Mouse (Mus musculus): Measurements from ENCODE around the gene Slc29a1. TPM values are rescaled to one million over a fixed set of nuclear protein-coding genes. Genes with fewer than 3 reads are reported as not detected.

The Slc29a1 gene
- total RNA-seq, 2 experiments from 2014 or later, result 21.1 to 23.0 TPM

GRCm38 (mm10) chr17:45602984-45603383 is 3.6 kb upstream of the Slc29a1 start:
- Histone ChIP-seq H3K4me3 (no peak overlapping the region), H3K27ac (no peak overlapping the region)
- TF ChIP-seq CTCF (conservative IDR thresholded peaks at IDR 0.05), result no peak
- no peak for DNase-seq (ENCODE audit: low spot score in 2 of 2)

GRCm38 (mm10) chr17:45601877-45602304 is 2.5 kb upstream of the Slc29a1 start, which contains the start of gene Mymx:
Gene Mymx (minus strand): TSS chr17:45602102.
- Histone ChIP-seq H3K4me3 (no peak within 1 kb of the TSS), H3K27ac (no peak within 1 kb of the TSS)
- DNase-seq (ENCODE audit: low spot score in 2 of 2), result no peak
- no peak for TF ChIP-seq CTCF (conservative IDR thresholded peaks at IDR 0.05)

GRCm38 (mm10) chr17:45601325-45601724 is 1.9 kb upstream of the Slc29a1 start:
- H3K27ac ChIP-seq, result no peak overlapping the region
- no peak overlapping the region for H3K4me3 ChIP-seq
- TF ChIP-seq CTCF (conservative IDR thresholded peaks at IDR 0.05), result no peak
- DNase-seq (ENCODE audit: low spot score in 2 of 2), result no peak

- H3K4me3 ChIP-seq, result no peak overlapping the region
- TF ChIP-seq CTCF (conservative IDR thresholded peaks at IDR 0.05), result no peak
- no peak overlapping the region for H3K27ac ChIP-seq
- DNase-seq (ENCODE audit: low spot score in 2 of 2), result no peak
Observed at GRCm38 (mm10) chr17:45600267-45600666, 861 bp upstream of the Slc29a1 start.

GRCm38 (mm10) chr17:45598891-45599290 is 515 bp downstream of the Slc29a1 start:
- no peak for TF ChIP-seq CTCF (conservative IDR thresholded peaks at IDR 0.05)
- no peak overlapping the region for H3K4me3 ChIP-seq
- DNase-seq (ENCODE audit: low spot score in 2 of 2), result no peak
- H3K27ac ChIP-seq, result no peak overlapping the region

- no peak for TF ChIP-seq CTCF (conservative IDR thresholded peaks at IDR 0.05)
- DNase-seq (ENCODE audit: low spot score in 2 of 2), result no peak
- no peak overlapping the region for H3K4me3 ChIP-seq
- H3K27ac ChIP-seq, result no peak overlapping the region
Observed at GRCm38 (mm10) chr17:45598376-45598775, 1.0 kb downstream of the Slc29a1 start.

- Histone ChIP-seq H3K4me3 (no peak overlapping the region), H3K27ac (no peak overlapping the region)
- no peak for TF ChIP-seq CTCF (conservative IDR thresholded peaks at IDR 0.05)
- DNase-seq (ENCODE audit: low spot score in 2 of 2), result no peak
Observed at GRCm38 (mm10) chr17:45597787-45598186, 1.6 kb downstream of the Slc29a1 start.

- H3K4me3 ChIP-seq, result no peak overlapping the region
- TF ChIP-seq CTCF (conservative IDR thresholded peaks at IDR 0.05), result peak; percentile 81
- DNase-seq (ENCODE audit: low spot score in 2 of 2), result peak; percentile 44 to 58
- peak overlapping the region; percentile 59; the same call in 1 of the 2 replicates for H3K27ac ChIP-seq
Observed at GRCm38 (mm10) chr17:45596631-45597396, 2.6 kb downstream of the Slc29a1 start.

- Histone ChIP-seq H3K27ac (peak overlapping the region; percentile 49; the same call in 1 of the 2 replicates), H3K4me3 (peak overlapping the region; percentile 69)
- TF ChIP-seq CTCF (conservative IDR thresholded peaks at IDR 0.05), result no peak
- no peak for DNase-seq (ENCODE audit: low spot score in 2 of 2)
Observed at GRCm38 (mm10) chr17:45595736-45596390, 3.5 kb downstream of the Slc29a1 start.

GRCm38 (mm10) chr17:45594881-45595735 is 4.3 kb downstream of the Slc29a1 start:
- Histone ChIP-seq H3K4me3 (peak overlapping the region; percentile 69), H3K27ac (peak overlapping the region; percentile 49; the same call in 1 of the 2 replicates)
- no peak for DNase-seq (ENCODE audit: low spot score in 2 of 2)
- TF ChIP-seq CTCF (conservative IDR thresholded peaks at IDR 0.05), result peak; percentile 15; the same call in 1 of the 2 replicates

- H3K27ac ChIP-seq, result no peak overlapping the region
- H3K4me3 ChIP-seq, result no peak overlapping the region
- TF ChIP-seq CTCF (conservative IDR thresholded peaks at IDR 0.05), result no peak
- DNase-seq (ENCODE audit: low spot score in 2 of 2), result no peak
Observed at GRCm38 (mm10) chr17:45594195-45594594, 5.2 kb downstream of the Slc29a1 start.

GRCm38 (mm10) chr17:45593479-45593878 is 5.9 kb downstream of the Slc29a1 start:
- H3K27ac ChIP-seq, result no peak overlapping the region
- H3K4me3 ChIP-seq, result no peak overlapping the region
- TF ChIP-seq CTCF (conservative IDR thresholded peaks at IDR 0.05), result no peak
- DNase-seq (ENCODE audit: low spot score in 2 of 2), result no peak

Data from layer of hippocampus, adult 2 months (tissue).